Mouse (Mus musculus) megakaryocyte, embryonic 14.5 days (primary cell): Measurements from ENCODE around the gene Myocd.

Experiments used
- FLI1 ChIP-seq: IDR thresholded peaks from 2 replicates; pipeline ENCODE4 v1.6.1; 2012; ENCODE audit warnings: low read length, inconsistent platforms, mixed read lengths
- GATA1 ChIP-seq: IDR thresholded peaks from 3 replicates; pipeline ENCODE4 v1.6.1; 2012; ENCODE audit warnings: mixed read lengths, low read length, inconsistent platforms, borderline replicate concordance

GRCm38 (mm10) chr11:65133661-65134060 lies 136.1 kb downstream of the Myocd start:
- TF ChIP-seq GATA1 = no peak
- no peak for TF ChIP-seq FLI1
